Mouse (Mus musculus) embryonic fibroblast, embryonic 13.5 days (primary cell): ENCODE results near the gene Ube2dnl2.

Experiments
- CTCF ChIP-seq: IDR thresholded peaks from 2 replicates; pipeline ENCODE4 v1.5.1; 2011; ENCODE audit warnings: mild to moderate bottlenecking, control low read depth, low read length, moderate library complexity, borderline replicate concordance; ENCODE audit not compliant: insufficient read depth
- POLR2A ChIP-seq: IDR thresholded peaks from 2 replicates; pipeline ENCODE4 v1.6.1; 2011; ENCODE audit warnings: low read depth, mild to moderate bottlenecking, control low read depth, low read length, moderate library complexity

DNA sequence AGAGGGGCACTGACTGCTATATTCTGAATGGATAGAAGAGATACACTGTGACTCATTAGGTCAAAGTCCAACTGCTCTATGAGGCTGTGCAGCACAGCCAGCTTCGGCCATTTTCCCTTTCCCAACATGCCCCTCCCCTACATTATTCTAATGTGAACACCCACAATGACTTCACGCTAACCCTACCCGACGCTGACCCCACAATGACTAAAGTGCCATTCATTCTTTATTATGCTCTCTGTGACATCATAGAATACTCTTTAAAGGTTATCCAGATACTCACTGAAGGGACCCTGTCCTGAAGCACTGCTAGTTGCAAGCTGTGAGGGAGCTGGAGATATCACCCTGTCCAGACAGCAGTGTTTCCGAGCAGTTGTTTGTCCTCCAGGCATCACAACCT lies 2.7 kb upstream of the Ube2dnl2 start, which contains the start of gene Ube2dnl1:
- no peak for TF ChIP-seq POLR2A
- no peak for TF ChIP-seq CTCF
